Mouse (Mus musculus) lung, postnatal 0 days (tissue): Measurements from ENCODE around the gene Evx2.
A peak's percentile ranks its signal among the peaks of the same experiment; 100 is the strongest.

Experiments used
- CTCF ChIP-seq: IDR thresholded peaks from 2 replicates; pipeline ENCODE4 v1.5.1; 2016; ENCODE audit warnings: antibody characterized with exemption, mild to moderate bottlenecking
- EP300 ChIP-seq: IDR thresholded peaks from 2 replicates; pipeline ENCODE4 v1.6.1; 2016; ENCODE audit warnings: antibody characterized with exemption, mild to moderate bottlenecking, control low read depth

- peak; percentile 29; the same call in 1 of the 2 replicates for TF ChIP-seq CTCF
- no peak for TF ChIP-seq EP300
Observed at GRCm38 (mm10) chr2:74697567-74698121, 38.3 kb upstream of the Evx2 start, which contains the start of gene Hoxd9.
